Mouse (Mus musculus) left cerebral cortex, adult 2 months (tissue): ENCODE measurements around the gene Sipa1l1. TPM values are rescaled to one million over a fixed set of nuclear protein-coding genes. Genes with fewer than 3 reads are reported as not detected.

ENCODE experiments used
- DNase-seq, 2 experiments: peaks; one replicate each; pipeline ENCODE4 v3.0.0; 2021 to 2022; ENCODE audit warnings: low spot score in 2 of 2, mixed read lengths in 1 of 2; ENCODE audit errors: extremely low spot score in 1 of 2
- H3K27ac ChIP-seq: fragments of 200-600 bp; 2 replicates; pipeline ENCODE4 v1.8.1; 2022
- H3K4me3 ChIP-seq: fragments of 200-600 bp; 2 replicates; pipeline ENCODE4 v1.8.1; 2022
- CTCF ChIP-seq: fragments of 200-600 bp; IDR thresholded peaks from 2 replicates; pipeline ENCODE4 v1.8.1; 2022; ENCODE audit warnings: antibody characterized with exemption, mild to moderate bottlenecking, moderate library complexity
- intact Hi-C: fragments of 180-260 bp; cut with DNase I; formaldehyde crosslinking; loops from one replicate; pipeline ENCODE4 v1.15.1; 2025
- long read RNA-seq, 2 experiments: library from polyadenylated mRNA; stranded (forward); transcript quantifications; one replicate each; pipeline ENCODE4 v2.0.0; 2021; ENCODE audit warnings: borderline mapping rate in 2 of 2
- total RNA-seq, 2 experiments: library from RNA; stranded (reverse); gene quantifications; 2 replicates each; pipeline ENCODE4 v1.2.3; 2021

Gene Sipa1l1
- 100 to 1,000 TPM; 311 to 327 TPM for total RNA-seq
- long read RNA-seq, experiment 1, full-length matches to known transcripts: 8 of 133 reads
- long read RNA-seq, experiment 1, partial matches to known transcripts: 69 of 133 reads
- long read RNA-seq, experiment 1, other reads (novel, unspliced or antisense): 56 of 133 reads
- long read RNA-seq, experiment 2, full-length matches to known transcripts: 9 of 105 reads
- long read RNA-seq, experiment 2, partial matches to known transcripts: 50 of 105 reads
- long read RNA-seq, experiment 2, other reads (novel, unspliced or antisense): 46 of 105 reads

- peak; percentile 8 for TF ChIP-seq CTCF
- Histone ChIP-seq H3K4me3 (peak within 1 kb of the TSS; percentile 65), H3K27ac (peak within 1 kb of the TSS; percentile 95)
- intact Hi-C loops: loop anchor here (1.0 to 2.0 kb wide), 3 partner anchors 46 to 97 kb away; no protein-coding TSS in a partner anchor
- peak; percentile 95 to 96 for DNase-seq
Measured at GRCm38 (mm10) chr12:82168820-82169533, at the start of gene Sipa1l1. Gene Sipa1l1, plus strand, starts transcription at chr12:82169320.

- peak overlapping the region; percentile 34; the same call in 1 of the 2 replicates for H3K27ac ChIP-seq
- no peak for TF ChIP-seq CTCF
- DNase-seq: peak in 1 of 2 experiments; percentile 28
Measured at GRCm38 (mm10) chr12:82121947-82122346, 47.2 kb upstream of the Sipa1l1 start.

DNA sequence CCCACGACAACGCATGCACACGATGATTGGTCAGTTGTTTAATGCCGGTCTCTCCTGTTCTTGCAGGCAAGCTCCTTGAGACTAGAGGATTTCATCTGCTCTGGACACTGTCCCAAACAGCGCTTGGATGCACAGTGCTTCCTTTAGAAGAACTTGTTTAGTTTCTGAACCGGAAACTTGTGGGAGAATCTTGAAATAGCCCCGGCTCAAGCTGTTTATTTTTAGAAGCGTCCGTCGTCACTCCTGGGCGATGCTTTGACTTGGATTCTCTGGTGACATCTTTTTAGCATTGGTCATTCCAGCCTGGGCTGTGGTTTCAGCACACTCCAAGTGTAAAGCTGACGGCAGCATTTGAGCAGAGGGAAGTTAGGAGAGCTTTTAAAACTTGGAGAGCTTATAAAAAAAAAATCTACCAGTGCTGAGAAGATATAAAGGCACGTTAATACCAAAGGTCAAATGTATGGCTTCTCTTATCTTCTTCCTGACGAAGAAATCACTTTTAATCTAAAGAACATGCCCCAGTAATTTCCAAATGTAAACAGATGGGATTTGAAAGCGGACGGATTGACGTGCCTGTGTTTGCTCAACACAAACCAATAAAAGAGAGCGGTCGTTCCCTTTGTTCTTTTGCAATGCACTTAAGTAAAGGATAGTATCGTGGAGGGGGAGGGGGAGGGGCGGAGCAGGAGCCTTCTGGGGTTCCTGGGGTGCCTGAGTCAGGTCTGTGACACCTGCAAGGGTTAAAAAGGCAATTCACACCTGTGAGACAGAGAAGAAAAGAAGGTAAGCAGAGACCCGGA lies 46.5 kb upstream of the Sipa1l1 start:
- peak overlapping the region; percentile 34; the same call in 1 of the 2 replicates for H3K27ac ChIP-seq
- intact Hi-C loops: loop anchor here (2.0 kb wide), 1 partner anchor 46 kb away; the partner anchor contains the start of gene Sipa1l1
- no peak for TF ChIP-seq CTCF
- DNase-seq: peak in 1 of 2 experiments; percentile 30
- no peak overlapping the region for H3K4me3 ChIP-seq

More at GRCm38 (mm10) chr12:82121947-82122346, 47.2 kb upstream of the Sipa1l1 start:
- intact Hi-C loops: loop anchor here (2.0 kb wide), 1 partner anchor 47 kb away; the partner anchor contains the start of gene Sipa1l1
- no peak overlapping the region for H3K4me3 ChIP-seq

DNA sequence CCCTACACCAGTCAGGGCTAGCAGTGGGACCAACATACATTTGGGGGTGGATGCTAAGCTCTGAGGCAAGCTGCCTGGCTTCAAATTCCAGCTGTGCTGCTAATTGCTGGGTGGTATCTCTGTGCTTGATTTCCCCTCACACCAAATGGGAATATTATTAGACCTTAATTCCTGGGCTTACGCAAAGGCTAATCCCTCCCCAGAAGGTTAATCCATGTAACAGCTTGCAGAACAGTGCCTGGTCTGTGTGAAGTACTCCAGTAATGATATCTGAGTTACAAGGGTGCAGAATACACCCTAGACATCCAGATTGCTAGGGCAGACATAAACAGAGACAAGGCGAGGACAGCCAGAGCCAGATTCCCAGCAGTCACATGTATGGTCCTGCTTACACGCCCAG lies 42.3 kb upstream of the Sipa1l1 start:
- no peak for TF ChIP-seq CTCF
- Histone ChIP-seq H3K4me3 (no peak overlapping the region), H3K27ac (no peak overlapping the region)
- intact Hi-C loops: no loop called here
- no peak for DNase-seq

DNA sequence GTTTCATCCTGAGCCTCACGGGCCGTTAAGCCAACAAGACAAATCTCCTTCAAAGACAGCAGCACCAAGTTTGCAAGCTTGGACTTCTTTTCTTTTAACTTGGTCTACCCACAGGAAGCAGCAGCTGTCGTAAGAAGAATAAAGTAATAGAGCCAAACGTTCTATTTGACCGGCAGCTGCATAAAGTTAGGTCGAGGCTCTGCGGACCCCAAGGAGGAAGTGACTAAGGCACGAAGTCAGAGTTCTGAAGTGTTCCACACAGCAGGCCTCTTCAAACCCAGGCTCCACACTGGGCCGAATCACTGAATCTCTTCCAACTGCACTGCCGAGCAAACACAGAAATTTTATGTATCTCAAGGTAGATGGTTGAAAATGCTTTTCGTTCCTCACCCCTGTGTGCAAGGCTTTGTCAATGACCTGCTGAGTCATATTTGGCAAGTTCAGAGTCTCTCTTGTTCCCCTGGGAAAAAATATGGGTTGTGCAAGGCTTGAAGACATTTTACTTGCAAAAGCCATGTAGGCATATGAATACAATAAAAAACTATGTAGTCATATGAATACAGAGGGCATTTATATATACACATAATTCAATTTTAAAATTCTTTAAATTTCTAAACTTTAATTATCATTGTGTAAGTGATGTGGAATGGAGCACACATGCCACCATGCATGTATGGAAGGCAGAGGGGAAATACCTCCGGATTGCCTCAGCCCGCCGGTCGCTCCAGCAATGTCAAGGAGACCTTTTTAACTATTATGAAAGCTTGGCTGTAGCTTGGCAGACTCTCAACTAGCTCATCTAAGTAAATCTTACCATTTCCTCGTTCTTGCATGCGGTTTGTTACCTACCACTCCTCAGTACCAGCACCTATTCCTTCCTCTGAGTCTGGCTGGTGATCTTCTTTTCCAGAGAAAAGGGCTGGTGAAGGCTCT lies 29.6 kb upstream of the Sipa1l1 start:
- no peak overlapping the region for H3K27ac ChIP-seq
- DNase-seq: no peak
- H3K4me3 ChIP-seq: no peak overlapping the region
- intact Hi-C loops: no loop called here
- no peak for TF ChIP-seq CTCF

DNA sequence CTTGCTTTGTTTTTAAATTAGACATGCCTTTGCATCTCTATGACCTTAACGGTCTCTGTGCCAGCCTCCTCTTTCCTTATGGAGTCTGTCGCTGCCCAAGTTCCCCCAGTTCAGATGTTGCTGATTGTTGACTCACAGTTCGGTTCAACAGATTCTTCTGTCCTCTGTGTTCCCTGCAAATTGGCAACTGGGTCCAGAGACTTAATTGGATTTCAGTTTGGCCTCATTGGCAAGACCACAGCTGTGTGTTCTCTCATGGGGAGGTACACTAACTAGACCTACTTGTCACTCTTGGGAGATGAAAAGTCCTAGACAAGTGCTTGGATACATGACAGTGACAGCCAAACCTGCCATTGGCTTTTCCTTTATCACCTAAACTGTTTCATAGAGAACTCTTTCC lies 25.7 kb upstream of the Sipa1l1 start:
- H3K4me3 ChIP-seq: no peak overlapping the region
- TF ChIP-seq CTCF: no peak
- H3K27ac ChIP-seq: no peak overlapping the region
- DNase-seq: no peak
- intact Hi-C loops: no loop called here

DNA sequence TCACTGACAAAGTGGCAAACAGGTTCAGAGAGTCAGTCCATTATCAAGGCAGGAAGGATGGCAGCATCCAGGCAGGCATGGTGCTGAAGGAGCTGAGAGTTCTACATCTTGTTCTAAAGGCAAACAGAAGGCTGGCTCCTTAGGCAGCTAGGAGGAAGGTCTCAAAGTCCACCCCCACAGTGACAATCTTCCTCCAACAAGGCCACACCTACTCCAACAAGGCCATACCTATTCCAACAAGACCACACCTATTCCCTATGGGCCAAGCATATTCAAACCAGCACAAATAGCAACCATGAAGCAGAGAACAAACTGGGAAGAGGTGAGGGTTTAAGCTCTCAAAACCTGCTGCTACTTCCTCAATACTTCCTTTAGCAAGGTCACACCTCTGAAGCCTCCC lies 23.9 kb upstream of the Sipa1l1 start:
- no peak for TF ChIP-seq CTCF
- intact Hi-C loops: no loop called here
- Histone ChIP-seq H3K4me3 (no peak overlapping the region), H3K27ac (no peak overlapping the region)
- no peak for DNase-seq

GRCm38 (mm10) chr12:82147021-82147693 lies 22.0 kb upstream of the Sipa1l1 start:
- intact Hi-C loops: no loop called here
- TF ChIP-seq CTCF: no peak

GRCm38 (mm10) chr12:82148328-82148930 lies 20.7 kb upstream of the Sipa1l1 start:
- DNase-seq: no peak
- no peak for TF ChIP-seq CTCF
- intact Hi-C loops: no loop called here
- H3K27ac ChIP-seq: no peak overlapping the region; the same call in 1 of the 2 replicates
- no peak overlapping the region for H3K4me3 ChIP-seq

More at GRCm38 (mm10) chr12:82147021-82147693, 22.0 kb upstream of the Sipa1l1 start:
- Histone ChIP-seq H3K4me3 (no peak overlapping the region), H3K27ac (no peak overlapping the region)
- DNase-seq: no peak

DNA sequence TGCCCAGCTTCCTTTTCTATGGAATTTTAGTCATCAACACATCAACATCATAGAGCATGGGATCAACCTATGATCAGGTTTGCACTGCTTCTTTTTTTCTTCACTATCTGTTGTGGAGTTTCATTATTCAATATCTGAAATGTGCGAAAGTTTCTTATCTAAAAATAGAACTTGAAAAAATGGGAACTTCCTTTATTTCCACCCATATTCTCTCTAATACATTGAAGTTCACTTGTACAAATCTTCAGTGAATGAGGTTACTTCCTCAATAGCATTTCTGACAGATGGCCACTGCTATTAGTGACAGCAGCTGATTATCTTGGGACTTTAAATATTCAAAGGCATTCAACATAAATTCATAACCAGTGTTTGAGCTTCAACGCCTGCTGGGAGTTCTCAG lies 18.1 kb upstream of the Sipa1l1 start:
- Histone ChIP-seq H3K27ac (no peak overlapping the region), H3K4me3 (no peak overlapping the region)
- intact Hi-C loops: no loop called here
- TF ChIP-seq CTCF: no peak
- no peak for DNase-seq
